Mouse (Mus musculus): ENCODE results near the gene Dusp13. TPM values are rescaled to one million over a fixed set of nuclear protein-coding genes. Genes with fewer than 3 reads are reported as not detected.

Dusp13 gene
- total RNA-seq, 1 experiment from 2014 or later: not detected

GRCm38 (mm10) chr14:21719646-21720383 is 31.2 kb downstream of the Dusp13 start:
- no peak for ATAC-seq (replicated peaks; ENCODE audit: insufficient number of reproducible peaks, low FRiP score, low TSS enrichment, poor library complexity, severe bottlenecking)

- ATAC-seq (replicated peaks; ENCODE audit: insufficient number of reproducible peaks, low FRiP score, low TSS enrichment, poor library complexity, severe bottlenecking): no peak
Measured at GRCm38 (mm10) chr14:21714486-21714885, 36.5 kb downstream of the Dusp13 start, which contains the start of gene Dupd1. TSS of gene Dupd1 (minus strand) at chr14:21714576.

GRCm38 (mm10) chr14:21711231-21711630 is 39.8 kb downstream of the Dusp13 start:
- ATAC-seq (replicated peaks; ENCODE audit: insufficient number of reproducible peaks, low FRiP score, low TSS enrichment, poor library complexity, severe bottlenecking): no peak

GRCm38 (mm10) chr14:21709545-21709944 is 41.4 kb downstream of the Dusp13 start:
- ATAC-seq (replicated peaks; ENCODE audit: insufficient number of reproducible peaks, low FRiP score, low TSS enrichment, poor library complexity, severe bottlenecking): no peak

GRCm38 (mm10) chr14:21706759-21707571 is 44.0 kb downstream of the Dusp13 start:
- peak; percentile 92 for ATAC-seq (replicated peaks; ENCODE audit: insufficient number of reproducible peaks, low FRiP score, low TSS enrichment, poor library complexity, severe bottlenecking)

- ATAC-seq (replicated peaks; ENCODE audit: insufficient number of reproducible peaks, low FRiP score, low TSS enrichment, poor library complexity, severe bottlenecking): no peak; the same call in 1 of the 2 replicates
Measured at GRCm38 (mm10) chr14:21705462-21705861, 45.5 kb downstream of the Dusp13 start.

GRCm38 (mm10) chr14:21703255-21703654 is 47.7 kb downstream of the Dusp13 start:
- ATAC-seq (replicated peaks; ENCODE audit: insufficient number of reproducible peaks, low FRiP score, low TSS enrichment, poor library complexity, severe bottlenecking): no peak

GRCm38 (mm10) chr14:21702691-21703090 is 48.3 kb downstream of the Dusp13 start:
- no peak for ATAC-seq (replicated peaks; ENCODE audit: insufficient number of reproducible peaks, low FRiP score, low TSS enrichment, poor library complexity, severe bottlenecking)

- no peak for ATAC-seq (replicated peaks; ENCODE audit: insufficient number of reproducible peaks, low FRiP score, low TSS enrichment, poor library complexity, severe bottlenecking)
Measured at GRCm38 (mm10) chr14:21696186-21696830, 54.7 kb downstream of the Dusp13 start.

- ATAC-seq (replicated peaks; ENCODE audit: insufficient number of reproducible peaks, low FRiP score, low TSS enrichment, poor library complexity, severe bottlenecking): no peak
Measured at GRCm38 (mm10) chr14:21695020-21695419, 56.0 kb downstream of the Dusp13 start.

GRCm38 (mm10) chr14:21691070-21691469 is 59.9 kb downstream of the Dusp13 start:
- ATAC-seq (replicated peaks; ENCODE audit: insufficient number of reproducible peaks, low FRiP score, low TSS enrichment, poor library complexity, severe bottlenecking): no peak

- ATAC-seq (replicated peaks; ENCODE audit: insufficient number of reproducible peaks, low FRiP score, low TSS enrichment, poor library complexity, severe bottlenecking): no peak
Measured at GRCm38 (mm10) chr14:21686376-21687279, 64.4 kb downstream of the Dusp13 start.

- ATAC-seq (replicated peaks; ENCODE audit: insufficient number of reproducible peaks, low FRiP score, low TSS enrichment, poor library complexity, severe bottlenecking): no peak
Measured at GRCm38 (mm10) chr14:21685411-21686146, 65.4 kb downstream of the Dusp13 start.

- ATAC-seq (replicated peaks; ENCODE audit: insufficient number of reproducible peaks, low FRiP score, low TSS enrichment, poor library complexity, severe bottlenecking): no peak
Measured at GRCm38 (mm10) chr14:21683834-21684233, 67.1 kb downstream of the Dusp13 start.

Measured in monocyte, adult 5-6 weeks (primary cell).